11 mouse cellular contexts compared by ENCODE assay signal in genomic region chr11:53839663-53840642, GRCm38 (mm10). TPM values are rescaled to one million over a fixed set of nuclear protein-coding genes. Genes with fewer than 3 reads are reported as not detected.
A peak's percentile ranks its signal among the peaks of the same experiment; 100 is the strongest.
DNase-seq lines count a peak whose midpoint lies in the region; ATAC-seq and TF ChIP-seq lines count a peak whose summit lies in the region.
"Had no signal": no experiment of that assay in that cellular context is flagged by ENCODE, and none has a peak within 500 bp of the region (broad histone marks: within the 10 kb centered on the region; RNA-seq: fewer than 3 reads in every experiment).

No protein-coding gene starts in this region.

- H3K4me3 ChIP-seq in CH12.LX (replicated peaks in 1 of 3; ENCODE audit: low read depth in 2 of 3, low read length in 2 of 3, poor library complexity in 1 of 3): no peak overlapping the region
- H3K4me3 ChIP-seq in intestine, postnatal 0 days (ENCODE audit: low read depth, low read length): no peak overlapping the region
- H3K4me3 ChIP-seq in midbrain, embryonic 13.5 days (replicated peaks): no peak overlapping the region
- H3K4me3 ChIP-seq: forebrain, embryonic 15.5 days; myocyte had no signal

- no peaks in the 10 kb centered on the region for H3K27me3 ChIP-seq in CH12.LX (replicated peaks)
- no peaks in the 10 kb centered on the region for H3K27me3 ChIP-seq in intestine, postnatal 0 days (replicated peaks; ENCODE audit: control insufficient read depth, insufficient read depth, low read length)
- H3K27me3 ChIP-seq in midbrain, embryonic 13.5 days: no peaks in the 10 kb centered on the region
- H3K27me3 ChIP-seq: forebrain, embryonic 15.5 days had no signal

- H3K27ac ChIP-seq in CH12.LX (ENCODE audit: insufficient read depth, low read depth): peak overlapping the region; percentile 30
- H3K27ac ChIP-seq in intestine, postnatal 0 days (ENCODE audit: low read depth, low read length): peak overlapping the region; percentile 87
- no peak overlapping the region for H3K27ac ChIP-seq in midbrain, embryonic 13.5 days
- H3K27ac ChIP-seq: forebrain, embryonic 15.5 days had no signal

- 0 out of 2 replicates have a peak overlapping the region, but pooled peaks have one; percentile 6 for H3K9ac ChIP-seq in CH12.LX (ENCODE audit: insufficient read depth, low read depth)
- H3K9ac ChIP-seq in intestine, postnatal 0 days (ENCODE audit: low read depth, low read length): no peak overlapping the region
- no peak overlapping the region for H3K9ac ChIP-seq in midbrain, embryonic 13.5 days (replicated peaks)
- H3K9ac ChIP-seq: forebrain, embryonic 15.5 days had no signal

- no peak overlapping the region for H3K4me2 ChIP-seq in CH12.LX (ENCODE audit: insufficient read depth, low read depth, poor library complexity, severe bottlenecking)
- H3K4me2 ChIP-seq in intestine, postnatal 0 days (replicated peaks; ENCODE audit: low read depth): peak overlapping the region; percentile 27; the same call in 1 of the 2 replicates
- H3K4me2 ChIP-seq in midbrain, embryonic 13.5 days (replicated peaks): no peak overlapping the region
- H3K4me2 ChIP-seq: forebrain, embryonic 15.5 days had no signal

- DNase-seq in kidney, adult 9 months: peak; percentile 71
- no peak for DNase-seq in kidney, postnatal 14 days
- DNase-seq in CD4-positive helper T cell, adult 2 months (ENCODE audit: low read depth, low spot score): peak; percentile 53
- DNase-seq in CH12.LX (ENCODE audit: extremely low read depth): peak; percentile 39
- DNase-seq in spleen, adult 18-20 months: no peak
- DNase-seq: embryo, embryonic 11 days; lung, postnatal 14 days had no signal

- no peak for TF ChIP-seq RAD21 in CH12.LX (IDR thresholded peaks at IDR 0.05; ENCODE audit: low read depth, low read length)

- WGBS in intestine, postnatal 0 days: 28% methylated on average over 8 of the region's 8 CpGs
- 68% methylated on average over 8 of the region's 8 CpGs for WGBS in midbrain, embryonic 13.5 days

- peak; percentile 96 for ATAC-seq in intestine, postnatal 0 days
- no peak for ATAC-seq in midbrain, embryonic 13.5 days
- ATAC-seq: forebrain, embryonic 15.5 days had no signal

- H3K79me2 ChIP-seq in CH12.LX (replicated peaks; ENCODE audit: control insufficient read depth, extremely low read depth, insufficient read depth, poor library complexity, severe bottlenecking): no peaks in the 10 kb centered on the region

- in situ Hi-C loops in CH12.LX (cut with MboI; ENCODE audit: low pct_ligation_motif_present, low pct_unique_long_range_greater_than_20kb, low sequenced_read_pairs): loop anchor here (5.0 kb wide), 1 partner anchor 78 kb away; no protein-coding TSS in a partner anchor

- no peaks in the 10 kb centered on the region for H3K9me3 ChIP-seq in CH12.LX (replicated peaks; ENCODE audit: low read length)
- no peaks in the 10 kb centered on the region for H3K9me3 ChIP-seq in intestine, postnatal 0 days (ENCODE audit: control insufficient read depth)
- H3K9me3 ChIP-seq in midbrain, embryonic 13.5 days: no peaks in the 10 kb centered on the region
- H3K9me3 ChIP-seq: forebrain, embryonic 15.5 days had no signal

- TF ChIP-seq CTCF in CH12.LX (conservative IDR thresholded peaks at IDR 0.05 in 1 of 2, IDR thresholded peaks at IDR 0.05 in 1 of 2; ENCODE audit: low read depth in 2 of 2, low read length in 2 of 2): no peak
- no peak for TF ChIP-seq CTCF in intestine, postnatal 0 days (IDR thresholded peaks at IDR 0.05; ENCODE audit: low read depth)

- peaks cover 42 to 81% of the 10 kb centered on the region in 2 experiments for H3K4me1 ChIP-seq in CH12.LX (ENCODE audit: control insufficient read depth in 1 of 2, insufficient read depth in 2 of 2)
- peaks cover 10% of the 10 kb centered on the region; the same call in 1 of the 2 replicates for H3K4me1 ChIP-seq in intestine, postnatal 0 days (replicated peaks; ENCODE audit: control insufficient read depth, insufficient read depth, low read length)
- no peaks in the 10 kb centered on the region for H3K4me1 ChIP-seq in midbrain, embryonic 13.5 days (replicated peaks)
- H3K4me1 ChIP-seq: forebrain, embryonic 15.5 days had no signal

- dilution Hi-C loops in CH12.LX (cut with MboI; ENCODE audit: extremely low pct_ligation_motif_present, extremely low pct_unique_long_range_greater_than_20kb, low sequenced_read_pairs): no loop called here

- no peak for TF ChIP-seq POLR2A in CH12.LX (IDR thresholded peaks at IDR 0.05; ENCODE audit: low read depth, low read length)

- 0 out of 2 replicates have a peak, but pooled peaks have one; percentile 23 for TF ChIP-seq EP300 in CH12.LX (IDR thresholded peaks at IDR 0.05; ENCODE audit: low read length)

- no peaks in the 10 kb centered on the region for H3K36me3 ChIP-seq in CH12.LX (replicated peaks in 1 of 2; ENCODE audit: control insufficient read depth in 1 of 2, insufficient read depth in 1 of 2, low read length in 1 of 2)
- no peaks in the 10 kb centered on the region for H3K36me3 ChIP-seq in intestine, postnatal 0 days (ENCODE audit: control insufficient read depth, insufficient read depth)
- H3K36me3 ChIP-seq in midbrain, embryonic 13.5 days: no peaks in the 10 kb centered on the region
- H3K36me3 ChIP-seq: forebrain, embryonic 15.5 days had no signal

TF ChIP-seq in CH12.LX, 34 proteins besides CTCF, POLR2A, EP300 and RAD21:
- 0 out of 2 replicates have a peak, but pooled peaks have one; percentile 1 for TF ChIP-seq MXI1 (IDR thresholded peaks at IDR 0.05; ENCODE audit: low read depth, low read length)
- TF ChIP-seq TCF12 (IDR thresholded peaks at IDR 0.05; ENCODE audit: low read depth, low read length): peak; percentile 55; the same call in 1 of the 2 replicates
- TF ChIP-seq IRF4 (IDR thresholded peaks at IDR 0.05; ENCODE audit: low read depth, low read length): peak; percentile 60; the same call in 1 of the 2 replicates
- 0 out of 2 replicates have a peak, but pooled peaks have one; percentile 28 for TF ChIP-seq NELFE (IDR thresholded peaks at IDR 0.05; ENCODE audit: low read depth, low read length)
- TF ChIP-seq HCFC1 (IDR thresholded peaks at IDR 0.05; ENCODE audit: low read depth, low read length): 0 out of 2 replicates have a peak, but pooled peaks have one; percentile 9
- no peak for TF ChIP-seq JUND (conservative IDR thresholded peaks at IDR 0.05; ENCODE audit: low read depth, low read length)
- TF ChIP-seq ETS1 (conservative IDR thresholded peaks at IDR 0.05; ENCODE audit: low read depth, low read length): peak; percentile 25; the same call in 1 of the 2 replicates
- peak; percentile 34; the same call in 1 of the 2 replicates for TF ChIP-seq ZMIZ1 (IDR thresholded peaks at IDR 0.05; ENCODE audit: low read depth, low read length)
- TF ChIP-seq ZC3H11A (IDR thresholded peaks at IDR 0.05; ENCODE audit: low read depth, low read length): no peak

RNA-seq across cellular contexts. Expression of gene Gm12216, which starts 19.1 kb away (rescaled TPM):
- total RNA-seq in CH12.LX (2012; rRNA removed) (0.88 and 2.7 TPM in 2 replicates), CH12.LX (2014; rRNA removed) (0.73 and 0.77 TPM in 2 replicates)
- 0.56 and 1.1 TPM in 2 replicates for polyA plus RNA-seq in CH12.LX (2012; ENCODE audit: insufficient read length, low read depth)
- 6.5 and 8.0 TPM in 2 replicates for polyA plus RNA-seq in intestine, postnatal 0 days (2015; fragmentation: Nextera tagmentation; extraction: Ambion mirVana)
- polyA plus RNA-seq in midbrain, embryonic 13.5 days (2015; fragmentation: Nextera tagmentation; extraction: Ambion mirVana): 0.40 TPM in 1 of 2 replicates, not detected in the other
- polyA plus RNA-seq: forebrain, embryonic 15.5 days had no signal

RNA-seq across cellular contexts. Expression of gene Slc22a5, which starts 51.5 kb away (rescaled TPM):
- total RNA-seq in CH12.LX (2012; rRNA removed) (5.3 and 6.7 TPM in 2 replicates), CH12.LX (2014; rRNA removed) (6.2 and 6.4 TPM in 2 replicates)
- polyA plus RNA-seq in CH12.LX (2012; ENCODE audit: insufficient read length, low read depth): 5.6 and 7.1 TPM in 2 replicates
- 40.5 and 40.8 TPM in 2 replicates for polyA plus RNA-seq in intestine, postnatal 0 days (2015; fragmentation: Nextera tagmentation; extraction: Ambion mirVana)
- 8.0 and 8.1 TPM in 2 replicates for polyA plus RNA-seq in midbrain, embryonic 13.5 days (2015; fragmentation: Nextera tagmentation; extraction: Ambion mirVana)

Comparison
In these comparisons a context has a peak if more than half of its experiments do, and no peak if none do; other contexts are left out.
1. DNase-seq: peak in kidney, adult 9 months (single experiment), CD4-positive helper T cell, adult 2 months (single experiment) and CH12.LX (single experiment); none in kidney, postnatal 14 days (single experiment) and spleen, adult 18-20 months (0 of 2).